Mouse (Mus musculus) MEL (cell line): ENCODE results near the gene Bloc1s5. TPM values are rescaled to one million over a fixed set of nuclear protein-coding genes. Genes with fewer than 3 reads are reported as not detected.

ENCODE experiments used
- DNase-seq: peaks from one replicate; pipeline ENCODE4 v3.0.0; 2011; ENCODE audit warnings: low read depth, low spot score
- H3K27ac ChIP-seq: 2 replicates; pipeline ENCODE4 v1.5.1; 2012; ENCODE audit warnings: low read depth, mild to moderate bottlenecking, control low read depth, low read length, moderate library complexity; ENCODE audit not compliant: control insufficient read depth
- H3K27me3 ChIP-seq, 2 experiments: fragments of 150-350 bp in 1 of 2; sonication (generic) in 1 of 2; 2 replicates each; pipeline ENCODE4 v1.6.1; 2012; ENCODE audit warnings: low read length in 2 of 2, mild to moderate bottlenecking in 2 of 2, improper control_type of control experiment in 1 of 2, moderate library complexity in 1 of 2; ENCODE audit not compliant: insufficient read depth in 2 of 2, control insufficient read depth in 1 of 2
- H3K36me3 ChIP-seq, 2 experiments: 2 replicates each; pipeline ENCODE4 v1.6.1; 2012 to 2014; ENCODE audit warnings: low read length in 2 of 2, improper control_type of control experiment in 1 of 2, inconsistent platforms in 1 of 2, mild to moderate bottlenecking in 1 of 2; ENCODE audit not compliant: insufficient read depth in 2 of 2, control insufficient read depth in 1 of 2
- H3K4me1 ChIP-seq, 2 experiments: fragments of 150-350 bp in 1 of 2; sonication (generic) in 1 of 2; 2 replicates each; pipeline ENCODE4 v1.6.1; 2012; ENCODE audit warnings: low read length in 2 of 2, improper control_type of control experiment in 1 of 2, mild to moderate bottlenecking in 1 of 2; ENCODE audit not compliant: insufficient read depth in 2 of 2, control insufficient read depth in 1 of 2
- H3K4me3 ChIP-seq, 2 experiments: fragments of 150-350 bp in 1 of 2; sonication (generic) in 1 of 2; 2 replicates each; pipeline ENCODE4 v1.5.1; 2012; ENCODE audit warnings: low read depth in 2 of 2, low read length in 2 of 2, mild to moderate bottlenecking in 2 of 2, moderate library complexity in 2 of 2, control low read depth in 1 of 2, improper control_type of control experiment in 1 of 2; ENCODE audit not compliant: control insufficient read depth in 1 of 2, insufficient read depth in 1 of 2
- H3K79me2 ChIP-seq: 2 replicates; pipeline ENCODE4 v1.6.1; 2012; ENCODE audit warnings: mild to moderate bottlenecking, low read length, moderate library complexity; ENCODE audit not compliant: control insufficient read depth, poor library complexity, insufficient read depth
- H3K9ac ChIP-seq: 2 replicates; pipeline ENCODE4 v1.6.1; 2012; ENCODE audit warnings: low read depth, mild to moderate bottlenecking, control low read depth, low read length, moderate library complexity; ENCODE audit not compliant: control insufficient read depth, poor library complexity, severe bottlenecking
- H3K9me3 ChIP-seq: fragments of 150-350 bp; sonication (generic); replicated peaks from 2 replicates; pipeline ENCODE4 v1.6.1; 2012; ENCODE audit warnings: mild to moderate bottlenecking, low read length, improper control_type of control experiment, moderate library complexity; ENCODE audit not compliant: insufficient read depth
- BHLHE40 ChIP-seq: IDR thresholded peaks from 2 replicates; pipeline ENCODE4 v1.6.1; 2012; ENCODE audit warnings: low read depth, mild to moderate bottlenecking, inconsistent platforms, low read length, improper control_type of control experiment, borderline replicate concordance
- CHD1 ChIP-seq: IDR thresholded peaks from 2 replicates; pipeline ENCODE4 v1.6.1; 2012; ENCODE audit warnings: low read depth, mild to moderate bottlenecking, inconsistent platforms, low read length, improper control_type of control experiment
- CHD2 ChIP-seq: IDR thresholded peaks from 2 replicates; pipeline ENCODE4 v1.6.1; 2011; ENCODE audit warnings: low read length, improper control_type of control experiment
- CTCF ChIP-seq, 3 experiments: IDR thresholded peaks in 2 of 3; conservative IDR thresholded peaks in 1 of 3; 2 replicates each; pipeline ENCODE4 v1.5.1; 2011 to 2012; ENCODE audit warnings: low read length in 3 of 3, low read depth in 2 of 3, mild to moderate bottlenecking in 2 of 3, improper control_type of control experiment in 1 of 3, inconsistent platforms in 1 of 3, mixed read lengths in 1 of 3, moderate library complexity in 1 of 3; ENCODE audit not compliant: control insufficient read depth in 1 of 3, insufficient read depth in 1 of 3, poor library complexity in 1 of 3, severe bottlenecking in 1 of 3
- E2F4 ChIP-seq: IDR thresholded peaks from 2 replicates; pipeline ENCODE4 v1.6.1; 2011; ENCODE audit warnings: low read depth, low read length, improper control_type of control experiment, borderline replicate concordance
- ELF1 ChIP-seq: IDR thresholded peaks from 2 replicates; pipeline ENCODE4 v1.6.1; 2014; ENCODE audit warnings: low read depth, mild to moderate bottlenecking, inconsistent platforms, low read length, improper control_type of control experiment, moderate library complexity
- EP300 ChIP-seq, 2 experiments: IDR thresholded peaks; 2 replicates each; pipeline ENCODE4 v1.6.1; 2011; ENCODE audit warnings: improper control_type of control experiment in 2 of 2, low read length in 2 of 2, low read depth in 1 of 2, mild to moderate bottlenecking in 1 of 2
- ETS1 ChIP-seq: IDR thresholded peaks from 2 replicates; pipeline ENCODE4 v1.6.1; 2012; ENCODE audit warnings: low read depth, mild to moderate bottlenecking, inconsistent platforms, low read length, improper control_type of control experiment, moderate library complexity
- GABPA ChIP-seq: IDR thresholded peaks from 2 replicates; pipeline ENCODE4 v1.6.1; 2012; ENCODE audit warnings: low read depth, mild to moderate bottlenecking, inconsistent platforms, low read length, improper control_type of control experiment, moderate library complexity
- GATA1 ChIP-seq: IDR thresholded peaks from 2 replicates; pipeline ENCODE4 v1.6.1; 2011; ENCODE audit warnings: low read depth, low read length, improper control_type of control experiment
- HCFC1 ChIP-seq: IDR thresholded peaks from 2 replicates; pipeline ENCODE4 v1.6.1; 2012; ENCODE audit warnings: low read depth, mild to moderate bottlenecking, inconsistent platforms, low read length, improper control_type of control experiment, moderate library complexity
- JUND ChIP-seq: IDR thresholded peaks from 2 replicates; pipeline ENCODE4 v1.6.1; 2011; ENCODE audit warnings: low read depth, mild to moderate bottlenecking, improper control_type of control experiment, low read length
- MAFK ChIP-seq: IDR thresholded peaks from 2 replicates; pipeline ENCODE4 v1.6.1; 2011; ENCODE audit warnings: low read depth, mild to moderate bottlenecking, low read length, improper control_type of control experiment, borderline replicate concordance
- MAX ChIP-seq: IDR thresholded peaks from 2 replicates; pipeline ENCODE4 v1.6.1; 2011; ENCODE audit warnings: low read length, improper control_type of control experiment
- MAZ ChIP-seq: IDR thresholded peaks from 2 replicates; pipeline ENCODE4 v1.6.1; 2012; ENCODE audit warnings: low read depth, mild to moderate bottlenecking, inconsistent platforms, low read length, improper control_type of control experiment
- MEF2A ChIP-seq: IDR thresholded peaks from 2 replicates; pipeline ENCODE4 v1.6.1; 2014; ENCODE audit warnings: low read depth, mild to moderate bottlenecking, inconsistent platforms, low read length, improper control_type of control experiment; ENCODE audit not compliant: poor library complexity, insufficient replicate concordance, severe bottlenecking; ENCODE audit errors: extremely low read depth
- MXI1 ChIP-seq: IDR thresholded peaks from 2 replicates; pipeline ENCODE4 v1.6.1; 2011; ENCODE audit warnings: mild to moderate bottlenecking, low read depth, low read length, improper control_type of control experiment
- MYB ChIP-seq: IDR thresholded peaks from 2 replicates; pipeline ENCODE4 v1.6.1; 2011; ENCODE audit warnings: mild to moderate bottlenecking, low read depth, low read length, improper control_type of control experiment
- MYC ChIP-seq: IDR thresholded peaks from 2 replicates; pipeline ENCODE4 v1.6.1; 2011; ENCODE audit warnings: low read depth, mild to moderate bottlenecking, low read length, improper control_type of control experiment, moderate library complexity
- NELFE ChIP-seq: IDR thresholded peaks from 2 replicates; pipeline ENCODE4 v1.6.1; 2011; ENCODE audit warnings: low read depth, low read length, improper control_type of control experiment
- NRF1 ChIP-seq: IDR thresholded peaks from 2 replicates; pipeline ENCODE4 v1.6.1; 2014; ENCODE audit warnings: low read depth, mild to moderate bottlenecking, inconsistent platforms, low read length, improper control_type of control experiment, moderate library complexity; ENCODE audit not compliant: poor library complexity, insufficient read depth, severe bottlenecking
- POLR2A ChIP-seq, 2 experiments: IDR thresholded peaks; 2 replicates each; pipeline ENCODE4 v1.6.1; 2011 to 2012; ENCODE audit warnings: low read length in 2 of 2, mild to moderate bottlenecking in 2 of 2, control low read depth in 1 of 2, improper control_type of control experiment in 1 of 2, low read depth in 1 of 2, moderate library complexity in 1 of 2; ENCODE audit not compliant: control insufficient read depth in 1 of 2, insufficient read depth in 1 of 2, poor library complexity in 1 of 2
- POLR2AphosphoS5 ChIP-seq: IDR thresholded peaks from 2 replicates; pipeline ENCODE4 v1.6.1; 2012; ENCODE audit warnings: low read depth, borderline replicate concordance, mild to moderate bottlenecking, inconsistent platforms, low read length, moderate library complexity, mixed read lengths
- RAD21 ChIP-seq: IDR thresholded peaks from 2 replicates; pipeline ENCODE4 v1.6.1; 2011; ENCODE audit warnings: mild to moderate bottlenecking, low read depth, low read length, improper control_type of control experiment
- RCOR1 ChIP-seq: IDR thresholded peaks from 2 replicates; pipeline ENCODE4 v1.6.1; 2012; ENCODE audit warnings: low read depth, mild to moderate bottlenecking, inconsistent platforms, low read length, improper control_type of control experiment
- SIN3A ChIP-seq: IDR thresholded peaks from 2 replicates; pipeline ENCODE4 v1.6.1; 2012; ENCODE audit warnings: low read length, improper control_type of control experiment, inconsistent platforms
- SMC3 ChIP-seq: IDR thresholded peaks from 2 replicates; pipeline ENCODE4 v1.6.1; 2011; ENCODE audit warnings: low read depth, low read length, improper control_type of control experiment
- TAL1 ChIP-seq: IDR thresholded peaks from 2 replicates; pipeline ENCODE4 v1.6.1; 2012; ENCODE audit warnings: mild to moderate bottlenecking, inconsistent platforms, low read length, moderate library complexity, mixed read lengths
- TBP ChIP-seq: IDR thresholded peaks from 2 replicates; pipeline ENCODE4 v1.8.0; 2011; ENCODE audit warnings: low read depth, low read length, improper control_type of control experiment
- TCF12 ChIP-seq: IDR thresholded peaks from 2 replicates; pipeline ENCODE4 v1.6.1; 2014; ENCODE audit warnings: low read depth, mild to moderate bottlenecking, inconsistent platforms, low read length, improper control_type of control experiment, moderate library complexity
- UBTF ChIP-seq: IDR thresholded peaks from 2 replicates; pipeline ENCODE4 v1.6.1; 2012; ENCODE audit warnings: low read depth, mild to moderate bottlenecking, inconsistent platforms, low read length, improper control_type of control experiment, moderate library complexity, borderline replicate concordance; ENCODE audit not compliant: insufficient read depth
- USF1 ChIP-seq: IDR thresholded peaks from 2 replicates; pipeline ENCODE4 v1.6.1; 2014; ENCODE audit warnings: low read depth, mild to moderate bottlenecking, inconsistent platforms, low read length, improper control_type of control experiment, moderate library complexity
- USF2 ChIP-seq, 2 experiments: IDR thresholded peaks; 2 replicates each; pipeline ENCODE4 v1.6.1; 2011 to 2012; ENCODE audit warnings: improper control_type of control experiment in 2 of 2, low read length in 2 of 2, borderline replicate concordance in 1 of 2, inconsistent platforms in 1 of 2, low read depth in 1 of 2, mild to moderate bottlenecking in 1 of 2; ENCODE audit not compliant: insufficient read depth in 1 of 2
- ZC3H11A ChIP-seq: IDR thresholded peaks from 2 replicates; pipeline ENCODE4 v1.6.1; 2012; ENCODE audit warnings: low read depth, mild to moderate bottlenecking, inconsistent platforms, low read length, improper control_type of control experiment
- ZKSCAN1 ChIP-seq: IDR thresholded peaks from 2 replicates; pipeline ENCODE4 v1.6.1; 2012; ENCODE audit warnings: low read depth, mild to moderate bottlenecking, inconsistent platforms, low read length, improper control_type of control experiment, moderate library complexity
- ZMIZ1 ChIP-seq: IDR thresholded peaks from 2 replicates; pipeline ENCODE4 v1.6.1; 2012; ENCODE audit warnings: low read depth, mild to moderate bottlenecking, inconsistent platforms, low read length, improper control_type of control experiment, moderate library complexity
- ZNF384 ChIP-seq: IDR thresholded peaks from 2 replicates; pipeline ENCODE4 v1.6.1; 2012; ENCODE audit warnings: low read depth, mild to moderate bottlenecking, inconsistent platforms, low read length, improper control_type of control experiment
- polyA plus RNA-seq, 2 experiments: library from polyadenylated mRNA; stranded (reverse) in 1 of 2; unstranded in 1 of 2; fragments of >175 nt in 1 of 2; fragments of >200 nt in 1 of 2; gene quantifications; 2 replicates each; pipeline versions ENCODE4 v1.2.1 to v1.2.4; 2012; ENCODE audit warnings: low replicate concordance in 2 of 2, low read depth in 1 of 2; ENCODE audit not compliant: insufficient read length in 2 of 2, insufficient read depth in 1 of 2, missing spikeins in 1 of 2
- total RNA-seq: library from RNA; depleted of rRNA; stranded (reverse); fragments of 300-350 nt; gene quantifications from 2 replicates; pipeline ENCODE4 v1.2.3, GENCODE M21; 2012

The Bloc1s5 gene
- total and polyA plus RNA-seq, 3 experiments: 12.3 to 16.2 TPM; not detected in 1

DNA sequence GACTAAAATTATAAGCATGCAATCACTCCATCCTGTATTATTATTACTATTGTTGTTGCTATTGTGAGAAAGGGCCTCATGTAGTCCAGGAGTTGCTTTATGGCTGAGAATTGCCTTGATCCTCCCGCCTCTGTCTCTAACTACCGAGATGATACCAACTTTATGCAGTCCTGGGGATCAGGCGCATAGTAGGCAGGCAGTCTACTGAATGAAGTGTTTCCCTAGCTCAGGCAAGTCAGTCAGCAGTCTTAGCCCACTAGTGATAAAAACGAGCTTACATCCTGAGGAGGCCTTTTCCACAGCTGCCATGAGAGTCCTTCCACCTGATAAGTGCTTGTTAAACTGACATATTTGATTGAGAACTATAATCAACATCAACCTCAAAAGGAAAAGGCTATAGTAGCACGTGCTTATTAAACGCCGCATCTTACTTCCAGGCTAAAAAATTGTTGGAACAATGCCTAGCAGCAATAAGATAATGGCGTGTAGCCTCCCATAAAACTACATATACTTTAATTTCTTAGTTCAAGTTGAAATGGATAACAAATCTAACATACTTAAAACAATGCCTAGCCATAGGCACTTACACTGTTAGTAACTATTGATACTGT, 10.5 kb downstream of the Bloc1s5 start:
- Histone ChIP-seq H3K27ac (no peak overlapping the region), H3K36me3 (peaks cover 3 to 4% of the 10 kb centered on the region in 2 experiments; a peak in 3 of 4 replicates), H3K27me3 (no peaks in the 10 kb centered on the region), H3K9ac (no peak overlapping the region), H3K9me3 (no peaks in the 10 kb centered on the region), H3K79me2 (no peaks in the 10 kb centered on the region), H3K4me1 (peaks cover 5 to 10% of the 10 kb centered on the region in 2 experiments; a peak in 2 of 4 replicates), H3K4me3 (no peak overlapping the region)
- no peak for DNase-seq
- TF ChIP-seq NELFE: no peak
- TF ChIP-seq POLR2AphosphoS5: no peak
- no peak for TF ChIP-seq UBTF
- TF ChIP-seq ZKSCAN1: peak; percentile 93
- TF ChIP-seq MXI1: peak; percentile 70; the same call in 1 of the 2 replicates
- TF ChIP-seq POLR2A (IDR thresholded peaks at IDR 0.05; ENCODE audit: control insufficient read depth in 1 of 2, insufficient read depth in 1 of 2, low read depth in 1 of 2, low read length in 2 of 2, poor library complexity in 1 of 2): no peak
- TF ChIP-seq E2F4: no peak
- TF ChIP-seq GATA1: no peak
- TF ChIP-seq EP300 (IDR thresholded peaks at IDR 0.05; ENCODE audit: low read depth in 1 of 2, low read length in 2 of 2): peak; percentile 15 to 29; a peak in 2 of 4 replicates
- TF ChIP-seq RAD21: no peak
- no peak for TF ChIP-seq JUND
- no peak for TF ChIP-seq ZNF384
- TF ChIP-seq MAX: peak; percentile 86
- TF ChIP-seq GABPA: no peak
- no peak for TF ChIP-seq CTCF (IDR thresholded peaks at IDR 0.05 in 2 of 3, conservative IDR thresholded peaks at IDR 0.05 in 1 of 3; ENCODE audit: control insufficient read depth in 1 of 3, insufficient read depth in 1 of 3, low read depth in 2 of 3, low read length in 3 of 3, poor library complexity in 1 of 3, severe bottlenecking in 1 of 3)
- TF ChIP-seq ELF1: no peak
- no peak for TF ChIP-seq TAL1
- TF ChIP-seq MEF2A: no peak
- TF ChIP-seq RCOR1: 0 out of 2 replicates have a peak, but pooled peaks have one; percentile 30
- no peak for TF ChIP-seq HCFC1
- no peak for TF ChIP-seq CHD1
- TF ChIP-seq ETS1: peak; percentile 54
- no peak for TF ChIP-seq MYC
- TF ChIP-seq TCF12: peak; percentile 15; the same call in 1 of the 2 replicates
- no peak for TF ChIP-seq ZC3H11A
- no peak for TF ChIP-seq ZMIZ1
- TF ChIP-seq TBP: no peak
- no peak for TF ChIP-seq MAFK
- no peak for TF ChIP-seq MYB
- TF ChIP-seq USF2 (IDR thresholded peaks at IDR 0.05; ENCODE audit: borderline replicate concordance in 1 of 2, insufficient read depth in 1 of 2, low read depth in 1 of 2, low read length in 2 of 2): no peak
- TF ChIP-seq SMC3: no peak
- no peak for TF ChIP-seq MAZ
- TF ChIP-seq NRF1: no peak
- no peak for TF ChIP-seq CHD2
- peak; percentile 75; the same call in 1 of the 2 replicates for TF ChIP-seq BHLHE40
- TF ChIP-seq SIN3A: no peak
- peak; percentile 26; the same call in 1 of the 2 replicates for TF ChIP-seq USF1
